ENCODE assay signal across 14 mouse cellular contexts in the genomic region with DNA sequence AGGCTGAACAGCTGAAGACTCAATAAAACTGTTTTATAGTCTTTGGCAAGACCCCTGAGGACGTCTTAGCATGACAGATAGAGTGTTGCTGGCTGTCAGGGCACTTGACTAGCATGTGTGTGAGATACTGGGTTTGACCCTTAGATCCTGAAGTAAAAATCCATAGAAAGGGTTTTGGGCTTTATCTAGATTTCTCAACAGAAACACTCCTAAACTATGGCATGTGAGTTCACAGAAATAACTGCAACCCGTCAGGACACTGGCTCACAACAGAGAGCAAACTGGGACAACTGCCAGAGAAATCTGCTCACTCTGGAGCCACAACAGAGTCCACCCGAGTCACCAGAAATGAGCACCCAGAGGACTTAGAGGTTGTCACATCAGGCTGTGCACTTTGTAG. TPM values are rescaled to one million over a fixed set of nuclear protein-coding genes. Genes with fewer than 3 reads are reported as not detected.
DNase-seq lines count a peak whose midpoint lies in the region; ATAC-seq and TF ChIP-seq lines count a peak whose summit lies in the region.
"Had no signal": no experiment of that assay in that cellular context is flagged by ENCODE, and none has a peak within 500 bp of the region (broad histone marks: within the 10 kb centered on the region; RNA-seq: fewer than 3 reads in every experiment).

No protein-coding gene starts in this region.

- H3K9ac ChIP-seq in liver, embryonic 13.5 days, result peak overlapping the region; percentile 50; the same call in 1 of the 2 replicates

- no peak overlapping the region for H3K4me2 ChIP-seq in liver, embryonic 13.5 days

- no peaks in the 10 kb centered on the region for H3K9me3 ChIP-seq in liver, embryonic 13.5 days (replicated peaks)
- H3K9me3 ChIP-seq: megakaryocyte, embryonic 14.5 days had no signal

- no peak for ATAC-seq in cerebellum, adult (ENCODE audit: insufficient number of reproducible peaks, low FRiP score, low TSS enrichment)
- no peak for ATAC-seq in liver, embryonic 13.5 days (ENCODE audit: low read depth)

- TF ChIP-seq CTCF in layer of hippocampus, adult 2 months (conservative IDR thresholded peaks at IDR 0.05), result no peak

- H3K4me3 ChIP-seq in layer of hippocampus, adult 2 months, result no peak overlapping the region
- H3K4me3 ChIP-seq in liver, embryonic 13.5 days (replicated peaks), result no peak overlapping the region
- H3K4me3 ChIP-seq: megakaryocyte, embryonic 14.5 days; myocyte had no signal

- H3K4me1 ChIP-seq in liver, embryonic 13.5 days (replicated peaks), result peaks cover 74% of the 10 kb centered on the region

- DNase-seq in cerebellum, adult 9-10 months, result peak; percentile 74
- DNase-seq in layer of hippocampus, adult 2 months (ENCODE audit: low spot score in 2 of 2), result no peak
- no peak for DNase-seq in layer of hippocampus, adult 8-10 months (ENCODE audit: low spot score in 2 of 2)
- peak; percentile 65 for DNase-seq in cerebellum, adult 9-11 months
- DNase-seq in liver, embryonic 13.5 days, result no peak
- DNase-seq in urinary bladder, postnatal 10 days (ENCODE audit: low spot score), result no peak
- no peak for DNase-seq in left cerebral cortex, adult 11 months (ENCODE audit: low spot score)
- DNase-seq: embryo, embryonic 11 days; thymus, postnatal 14 days had no signal

- peaks cover 35% of the 10 kb centered on the region for H3K36me3 ChIP-seq in liver, embryonic 13.5 days

- H3K27me3 ChIP-seq in liver, embryonic 13.5 days, result no peaks in the 10 kb centered on the region
- H3K27me3 ChIP-seq: megakaryocyte, embryonic 14.5 days had no signal

- 0 out of 2 replicates have a peak overlapping the region, but pooled peaks have one; percentile 14 for H3K27ac ChIP-seq in layer of hippocampus, adult 2 months
- peak overlapping the region; percentile 74 for H3K27ac ChIP-seq in liver, embryonic 13.5 days

- 58% methylated on average over 3 of the region's 3 CpGs for WGBS in liver, embryonic 13.5 days (ENCODE audit: insufficient replicate concordance)

RNA-seq across cellular contexts. Expression of gene A930017K11Rik, which starts 15.3 kb away (rescaled TPM):
- under 1 TPM; 0.41 to 0.64 TPM for total RNA-seq in layer of hippocampus, adult 2 months (2021)
- total RNA-seq in layer of hippocampus, adult 8-10 months (2022), result 1 to 10 TPM in 1 of 4 experiments, under 1 TPM in 3; 0.77 to 1.2 (median 0.88) TPM
- 0.24 and 0.32 TPM in 2 replicates for polyA plus RNA-seq in liver, embryonic 13.5 days (2015; fragmentation: Nextera tagmentation; extraction: Ambion mirVana)
- total RNA-seq: gastrocnemius, adult 8-10 months had no signal
- polyA plus RNA-seq: spleen, adult 2 months had no signal

RNA-seq across cellular contexts. Expression of gene Capn15, which starts 17.9 kb away (rescaled TPM):
- 10 to 100 TPM; 53.6 to 58.8 TPM for total RNA-seq in layer of hippocampus, adult 2 months (2021)
- 10 to 100 TPM; 45.4 to 61.2 (median 53.8) TPM for total RNA-seq in layer of hippocampus, adult 8-10 months (2022)
- polyA plus RNA-seq in liver, embryonic 13.5 days (2015; fragmentation: Nextera tagmentation; extraction: Ambion mirVana), result 11.1 and 12.3 TPM in 2 replicates

RNA-seq across cellular contexts. Expression of gene Nhlrc4, which starts 22.9 kb away (rescaled TPM):
- total RNA-seq in layer of hippocampus, adult 2 months (2021), result 1 to 10 TPM; 1.3 to 1.5 TPM
- total RNA-seq in layer of hippocampus, adult 8-10 months (2022), result 1 to 10 TPM in 1 of 4 experiments, under 1 TPM in 2, not detected in 1; 0.16 to 2.8 (median 0.28) TPM
- polyA plus RNA-seq in liver, embryonic 13.5 days (2015; fragmentation: Nextera tagmentation; extraction: Ambion mirVana), result 5.1 and 7.2 TPM in 2 replicates
- total RNA-seq: gastrocnemius, adult 8-10 months had no signal

RNA-seq across cellular contexts. Expression of gene Pigq, which starts 22.9 kb away (rescaled TPM):
- 100 to 1,000 TPM; 120 TPM for total RNA-seq in layer of hippocampus, adult 2 months (2021)
- 100 to 1,000 TPM; 104 to 128 (median 120) TPM for total RNA-seq in layer of hippocampus, adult 8-10 months (2022)
- polyA plus RNA-seq in liver, embryonic 13.5 days (2015; fragmentation: Nextera tagmentation; extraction: Ambion mirVana), result 126 and 152 TPM in 2 replicates

RNA-seq across cellular contexts. Expression of gene Rab40c, which starts 48.1 kb away (rescaled TPM):
- total RNA-seq in layer of hippocampus, adult 2 months (2021), result 10 to 100 TPM; 50.1 to 51.1 TPM
- total RNA-seq in layer of hippocampus, adult 8-10 months (2022), result 10 to 100 TPM; 42.0 to 72.9 (median 46.4) TPM
- polyA plus RNA-seq in liver, embryonic 13.5 days (2015; fragmentation: Nextera tagmentation; extraction: Ambion mirVana), result 6.5 and 7.0 TPM in 2 replicates

Comparison
In these comparisons a context has a peak if more than half of its experiments do, and no peak if none do; other contexts are left out.
1. DNase-seq: peak in cerebellum, adult 9-10 months (single experiment) and cerebellum, adult 9-11 months (single experiment); none in layer of hippocampus, adult 2 months (0 of 2), layer of hippocampus, adult 8-10 months (0 of 2), liver, embryonic 13.5 days (single experiment), urinary bladder, postnatal 10 days (single experiment) and left cerebral cortex, adult 11 months (single experiment).